Mouse (Mus musculus) spleen, postnatal 10 days (tissue): ENCODE data around the gene Acvr1.

Experiments
- DNase-seq, 2 experiments: peaks; one replicate each; pipeline ENCODE4 v3.0.0; 2021 to 2022; ENCODE audit warnings: low spot score in 2 of 2

Gene Acvr1

GRCm38 (mm10) chr2:58520727-58521126 is 46.2 kb downstream of the Acvr1 start:
- DNase-seq: no peak

- DNase-seq: no peak
These were observed 48.4 kb downstream of the Acvr1 start for GRCm38 (mm10) chr2:58518517-58518916.

GRCm38 (mm10) chr2:58516920-58517319 is 50.0 kb downstream of the Acvr1 start:
- no peak for DNase-seq

GRCm38 (mm10) chr2:58516000-58516399 is 51.0 kb downstream of the Acvr1 start:
- no peak for DNase-seq

- DNase-seq: no peak
These were observed 52.5 kb downstream of the Acvr1 start for GRCm38 (mm10) chr2:58514489-58514888.

- DNase-seq: no peak
These were observed 53.7 kb downstream of the Acvr1 start for GRCm38 (mm10) chr2:58513212-58513611.

- DNase-seq: no peak
These were observed 56.8 kb downstream of the Acvr1 start for GRCm38 (mm10) chr2:58510192-58510591.

- DNase-seq: no peak
These were observed 61.5 kb downstream of the Acvr1 start for GRCm38 (mm10) chr2:58505306-58506090.

GRCm38 (mm10) chr2:58496647-58497410 is 70.1 kb downstream of the Acvr1 start:
- DNase-seq: no peak

- DNase-seq: no peak
These were observed 71.7 kb downstream of the Acvr1 start for GRCm38 (mm10) chr2:58495271-58495670.

- DNase-seq: no peak
These were observed 73.0 kb downstream of the Acvr1 start for GRCm38 (mm10) chr2:58493685-58494635.

GRCm38 (mm10) chr2:58489275-58489674 is 77.7 kb downstream of the Acvr1 start:
- no peak for DNase-seq

GRCm38 (mm10) chr2:58488404-58488803 is 78.6 kb downstream of the Acvr1 start:
- DNase-seq: no peak

GRCm38 (mm10) chr2:58487279-58487560 is 79.7 kb downstream of the Acvr1 start:
- no peak for DNase-seq

GRCm38 (mm10) chr2:58486441-58487278 is 80.3 kb downstream of the Acvr1 start:
- DNase-seq: no peak

- no peak for DNase-seq
These were observed 81.3 kb downstream of the Acvr1 start for GRCm38 (mm10) chr2:58485683-58486082.

GRCm38 (mm10) chr2:58485152-58485551 is 81.8 kb downstream of the Acvr1 start:
- DNase-seq: no peak

GRCm38 (mm10) chr2:58484284-58484965 is 82.5 kb downstream of the Acvr1 start:
- no peak for DNase-seq

GRCm38 (mm10) chr2:58481450-58482100 is 85.4 kb downstream of the Acvr1 start:
- no peak for DNase-seq

GRCm38 (mm10) chr2:58480764-58481163 is 86.2 kb downstream of the Acvr1 start:
- no peak for DNase-seq
